Mouse (Mus musculus): Measurements from ENCODE around the gene N4bp2l2. TPM values are rescaled to one million over a fixed set of nuclear protein-coding genes. Genes with fewer than 3 reads are reported as not detected.
"Not testable (repeated sequence)": the region's sequence is repeated elsewhere in the genome, so short reads cannot be mapped to it uniquely, and the experiment has no call there.

Gene N4bp2l2
- total and polyA plus RNA-seq, 3 experiments, result 53.1 to 84.4 (median 80.0) TPM

DNA sequence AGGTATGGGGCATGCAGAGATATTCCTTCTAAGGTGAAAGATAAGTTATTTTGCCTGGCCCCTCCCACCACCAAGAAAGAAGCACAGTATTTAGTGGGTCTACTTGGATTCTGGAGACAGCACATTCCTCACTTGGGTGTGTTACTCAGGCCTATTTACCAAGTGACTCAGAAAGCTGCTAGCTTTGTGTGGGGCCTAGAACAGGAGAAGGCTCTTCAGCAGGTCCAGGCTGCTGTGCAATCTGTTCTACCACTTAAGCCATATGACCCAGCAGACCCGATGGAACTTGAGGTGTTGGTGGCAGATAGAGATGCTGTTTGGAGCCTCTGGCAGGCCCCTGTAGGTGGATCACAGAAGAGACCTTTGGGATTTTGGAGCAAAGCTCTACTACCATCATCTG, 40.7 kb upstream of the N4bp2l2 start:
- DNase-seq (ENCODE audit: extremely low read depth); H3K4me2 ChIP-seq (ENCODE audit: insufficient read depth, low read depth, poor library complexity, severe bottlenecking); H3K4me1 ChIP-seq (ENCODE audit: control insufficient read depth in 1 of 2, insufficient read depth in 2 of 2); H3K27ac ChIP-seq (ENCODE audit: insufficient read depth, low read depth); dilution Hi-C loops (cut with MboI; ENCODE audit: extremely low pct_ligation_motif_present, extremely low pct_unique_long_range_greater_than_20kb, low sequenced_read_pairs); H3K79me2 ChIP-seq (replicated peaks; ENCODE audit: control insufficient read depth, extremely low read depth, insufficient read depth, poor library complexity, severe bottlenecking); H3K9me3 ChIP-seq (replicated peaks; ENCODE audit: low read length); in situ Hi-C loops (cut with MboI; ENCODE audit: low pct_ligation_motif_present, low pct_unique_long_range_greater_than_20kb, low sequenced_read_pairs); H3K4me3 ChIP-seq (replicated peaks in 1 of 3; ENCODE audit: low read depth in 2 of 3, low read length in 2 of 3, poor library complexity in 1 of 3); H3K27me3 ChIP-seq (replicated peaks); H3K9ac ChIP-seq (ENCODE audit: insufficient read depth, low read depth): not testable (repeated sequence)
- H3K36me3 ChIP-seq (replicated peaks in 1 of 2; ENCODE audit: control insufficient read depth in 1 of 2, insufficient read depth in 1 of 2, low read length in 1 of 2), result peaks cover 0 to 19% of the 10 kb centered on the region in 2 experiments

DNA sequence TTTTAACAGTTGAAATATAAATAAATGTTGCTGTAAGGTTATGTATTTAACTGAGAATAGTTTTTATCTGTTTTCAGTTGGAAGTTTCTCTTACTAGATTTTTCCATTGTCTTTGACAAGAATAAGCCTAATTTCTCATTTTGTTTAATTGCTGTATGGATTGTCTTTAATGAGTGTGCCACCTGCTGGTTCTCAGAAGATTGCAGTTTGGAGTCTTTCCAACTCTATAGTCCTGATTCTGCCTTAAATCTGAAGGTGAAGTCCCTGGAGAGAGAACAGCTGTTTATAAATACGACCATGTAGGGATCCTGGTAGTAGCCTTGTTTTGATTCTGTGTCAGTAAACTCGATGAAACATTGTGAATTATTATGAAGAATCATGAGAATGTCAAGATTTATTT, 36.7 kb upstream of the N4bp2l2 start:
- Histone ChIP-seq H3K27ac (ENCODE audit: insufficient read depth, low read depth) (no peak overlapping the region), H3K9me3 (replicated peaks; ENCODE audit: low read length) (no peaks in the 10 kb centered on the region), H3K79me2 (replicated peaks; ENCODE audit: control insufficient read depth, extremely low read depth, insufficient read depth, poor library complexity, severe bottlenecking) (0 out of 2 replicates have a peak, but pooled peaks cover 9% of the 10 kb centered on the region), H3K36me3 (replicated peaks in 1 of 2; ENCODE audit: control insufficient read depth in 1 of 2, insufficient read depth in 1 of 2, low read length in 1 of 2) (peaks cover 0 to 10% of the 10 kb centered on the region in 2 experiments), H3K27me3 (replicated peaks) (no peaks in the 10 kb centered on the region), H3K4me1 (ENCODE audit: control insufficient read depth in 1 of 2, insufficient read depth in 2 of 2) (no peaks in the 10 kb centered on the region), H3K4me2 (ENCODE audit: insufficient read depth, low read depth, poor library complexity, severe bottlenecking) (no peak overlapping the region), H3K4me3 (replicated peaks in 1 of 3; ENCODE audit: low read depth in 2 of 3, low read length in 2 of 3, poor library complexity in 1 of 3) (no peak overlapping the region), H3K9ac (ENCODE audit: insufficient read depth, low read depth) (no peak overlapping the region)
- dilution Hi-C loops (cut with MboI; ENCODE audit: extremely low pct_ligation_motif_present, extremely low pct_unique_long_range_greater_than_20kb, low sequenced_read_pairs) (no loop called here), in situ Hi-C loops (cut with MboI; ENCODE audit: low pct_ligation_motif_present, low pct_unique_long_range_greater_than_20kb, low sequenced_read_pairs) (no loop called here)
- peak; percentile 38 for DNase-seq (ENCODE audit: extremely low read depth)
- TF ChIP-seq ETS1 (conservative IDR thresholded peaks at IDR 0.05; ENCODE audit: low read depth, low read length), result no peak
- TF ChIP-seq RAD21 (IDR thresholded peaks at IDR 0.05; ENCODE audit: low read depth, low read length), result peak; percentile 51
- peak; percentile 55 to 67; a peak in 3 of 4 replicates for TF ChIP-seq CTCF (conservative IDR thresholded peaks at IDR 0.05 in 1 of 2, IDR thresholded peaks at IDR 0.05 in 1 of 2; ENCODE audit: low read depth in 2 of 2, low read length in 2 of 2)
- TF ChIP-seq SMC3 (IDR thresholded peaks at IDR 0.05; ENCODE audit: low read depth, low read length), result peak; percentile 72
- no peak for TF ChIP-seq RCOR1 (conservative IDR thresholded peaks at IDR 0.05; ENCODE audit: low read depth, low read length)
- TF ChIP-seq BHLHE40 (IDR thresholded peaks at IDR 0.05; ENCODE audit: low read depth, low read length), result no peak

- no peaks in the 10 kb centered on the region for H3K9me3 ChIP-seq (replicated peaks; ENCODE audit: low read length)
- no peaks in the 10 kb centered on the region for H3K27me3 ChIP-seq (replicated peaks)
- H3K4me3 ChIP-seq (replicated peaks in 1 of 3; ENCODE audit: low read depth in 2 of 3, low read length in 2 of 3, poor library complexity in 1 of 3), result no peak overlapping the region
- dilution Hi-C loops (cut with MboI; ENCODE audit: extremely low pct_ligation_motif_present, extremely low pct_unique_long_range_greater_than_20kb, low sequenced_read_pairs), result no loop called here
- no peak overlapping the region for H3K4me2 ChIP-seq (ENCODE audit: insufficient read depth, low read depth, poor library complexity, severe bottlenecking)
- no peak overlapping the region for H3K27ac ChIP-seq (ENCODE audit: insufficient read depth, low read depth)
- DNase-seq (ENCODE audit: extremely low read depth), result no peak
- TF ChIP-seq UBTF (IDR thresholded peaks at IDR 0.05; ENCODE audit: low read depth, low read length) (no peak), IRF4 (IDR thresholded peaks at IDR 0.05; ENCODE audit: low read depth, low read length) (no peak), SIN3A (IDR thresholded peaks at IDR 0.05; ENCODE audit: low read length) (no peak), RCOR1 (conservative IDR thresholded peaks at IDR 0.05; ENCODE audit: low read depth, low read length) (no peak)
- H3K9ac ChIP-seq (ENCODE audit: insufficient read depth, low read depth), result no peak overlapping the region
- H3K4me1 ChIP-seq (ENCODE audit: control insufficient read depth in 1 of 2, insufficient read depth in 2 of 2), result 0 out of 4 replicates have a peak, but pooled peaks cover 0 to 5% of the 10 kb centered on the region in 2 experiments
- H3K36me3 ChIP-seq (replicated peaks in 1 of 2; ENCODE audit: control insufficient read depth in 1 of 2, insufficient read depth in 1 of 2, low read length in 1 of 2), result peaks cover 0 to 10% of the 10 kb centered on the region in 2 experiments
- in situ Hi-C loops (cut with MboI; ENCODE audit: low pct_ligation_motif_present, low pct_unique_long_range_greater_than_20kb, low sequenced_read_pairs), result no loop called here
- peaks cover 24% of the 10 kb centered on the region for H3K79me2 ChIP-seq (replicated peaks; ENCODE audit: control insufficient read depth, extremely low read depth, insufficient read depth, poor library complexity, severe bottlenecking)
Measured at GRCm38 (mm10) chr5:150693277-150693676, 27.3 kb upstream of the N4bp2l2 start.
